Mouse (Mus musculus): ENCODE data around the gene Tceal5. TPM values are rescaled to one million over a fixed set of nuclear protein-coding genes. Genes with fewer than 3 reads are reported as not detected.

Gene Tceal5
- total and polyA plus RNA-seq, 3 experiments: 0.69 to 2.3 TPM; not detected in 1

- DNase-seq: peak; percentile 80
Measured at GRCm38 (mm10) chrX:136172118-136172551, 31.5 kb downstream of the Tceal5 start, which contains the start of gene Tceal8. TSS of gene Tceal8 (minus strand) at chrX:136172342.

DNA sequence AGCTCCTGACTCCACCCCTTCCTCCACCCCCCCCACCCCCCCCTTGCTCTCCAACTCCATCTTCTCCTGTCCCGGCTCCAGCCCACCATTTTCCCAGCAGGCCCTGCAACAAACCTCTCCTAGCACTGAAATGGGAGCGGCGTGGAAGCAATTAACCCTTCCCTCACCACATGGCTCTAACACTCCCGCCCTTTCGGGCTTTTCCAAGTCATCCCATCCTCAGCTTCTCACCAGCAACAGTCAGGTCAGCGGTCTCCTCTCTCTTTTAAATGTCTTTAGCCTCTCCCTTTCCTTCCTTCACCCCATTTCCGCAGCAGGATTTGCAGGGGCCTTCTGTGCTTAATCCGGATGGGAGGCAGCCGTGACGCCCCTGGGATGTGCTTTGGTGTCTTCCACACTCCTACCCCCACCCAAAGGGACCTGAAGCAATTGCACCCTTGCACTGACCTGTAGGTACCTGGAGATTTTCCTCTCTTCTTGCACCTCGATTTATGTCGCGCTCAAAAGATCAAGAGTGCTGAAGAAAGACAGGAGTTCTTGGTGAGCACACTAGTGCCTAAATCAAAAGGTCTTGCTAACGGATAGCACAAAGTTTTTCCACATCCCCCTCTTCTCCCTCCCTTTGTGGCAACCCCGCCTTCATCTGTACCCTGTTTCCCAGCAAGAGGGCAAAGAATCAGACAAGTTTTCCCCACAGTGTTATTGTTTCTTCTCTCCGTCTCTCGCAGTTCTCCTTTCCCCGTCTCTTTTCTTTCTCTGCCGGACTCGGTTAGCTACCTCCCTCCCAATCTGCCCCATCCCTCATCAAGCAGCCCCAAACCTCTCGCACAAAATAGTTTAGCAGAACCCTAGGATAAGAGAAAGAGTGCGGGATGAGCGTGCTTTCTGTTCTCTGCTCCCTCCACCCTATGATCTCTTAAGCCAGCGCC is 32.2 kb downstream of the Tceal5 start:
- DNase-seq: peak; percentile 59

DNA sequence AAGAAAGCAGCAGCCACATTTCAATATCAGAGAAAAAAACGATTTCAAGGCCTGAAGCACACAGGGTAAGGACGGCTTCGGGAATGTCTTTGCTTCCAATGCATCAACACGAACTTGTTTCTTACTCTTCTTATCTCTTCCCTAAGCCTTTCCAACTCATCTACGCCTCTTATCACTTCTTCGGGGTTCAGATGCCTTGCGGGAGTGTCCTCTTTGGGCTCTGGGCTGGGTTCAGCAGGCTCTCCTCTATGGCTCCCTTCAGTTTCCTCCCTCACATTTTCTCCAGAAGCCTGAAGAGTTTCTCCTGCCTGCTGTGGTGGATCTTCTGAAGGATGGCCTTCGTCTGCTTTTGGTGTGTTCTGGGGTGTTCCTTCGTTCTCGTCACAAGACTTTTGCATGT is 33.1 kb downstream of the Tceal5 start:
- peak; percentile 1 for DNase-seq

Small RNA genes lying within 50 kb of the gene (microRNA-seq; reads per million reads assigned to microRNA genes)
- gene Mir6383: 0 reads per million in 2 experiments

Other genes with a start within 250 kb of the Tceal5 start
- gene Arxes2, start 210.1 kb downstream of the Tceal5 start, total RNA-seq (2021): 10 to 100 TPM; 28.6 to 97.9 TPM
- 41.3 and 107 TPM in 2 replicates for gene Arxes2, start 210.1 kb downstream of the Tceal5 start, polyA plus RNA-seq (2012; rRNA removed)
- 10 to 100 TPM in 1 of 2 experiments, 1 to 10 TPM in 1; 8.4 to 22.3 TPM for gene Arxes1, start 170.5 kb downstream of the Tceal5 start, total RNA-seq (2021)
- gene Arxes1, start 170.5 kb downstream of the Tceal5 start, polyA plus RNA-seq (2012; rRNA removed): 13.0 and 31.9 TPM in 2 replicates
- gene Bex2, start 135.6 kb downstream of the Tceal5 start, total RNA-seq (2021): 10 to 100 TPM; 16.0 to 33.7 TPM
- gene Bex2, start 135.6 kb downstream of the Tceal5 start, polyA plus RNA-seq (2012; rRNA removed): 1.4 TPM in 2 replicates
- not detected for gene Nxf3, start 118.6 kb downstream of the Tceal5 start, total RNA-seq (2021)
- not detected in 2 replicates for gene Nxf3, start 118.6 kb downstream of the Tceal5 start, polyA plus RNA-seq (2012; rRNA removed)
- 1 to 10 TPM; 3.3 to 7.9 TPM for gene Bex4, start 64.9 kb downstream of the Tceal5 start, total RNA-seq (2021)
- gene Bex4, start 64.9 kb downstream of the Tceal5 start, polyA plus RNA-seq (2012; rRNA removed): 0.30 TPM in 1 of 2 replicates, not detected in the other
- gene Tceal8, start 31.5 kb downstream of the Tceal5 start, total RNA-seq (2021): 10 to 100 TPM; 37.1 to 56.5 TPM
- 0.87 and 1.2 TPM in 2 replicates for gene Tceal8, start 31.5 kb downstream of the Tceal5 start, polyA plus RNA-seq (2012; rRNA removed)
- not detected for gene Tceal7, start 10.9 kb upstream of the Tceal5 start, total RNA-seq (2021)
- gene Tceal7, start 10.9 kb upstream of the Tceal5 start, polyA plus RNA-seq (2012; rRNA removed): not detected in 2 replicates
- gene Bex1, start 11.6 kb upstream of the Tceal5 start, total RNA-seq (2021): 10 to 100 TPM; 12.9 to 20.5 TPM
- gene Bex1, start 11.6 kb upstream of the Tceal5 start, polyA plus RNA-seq (2012; rRNA removed): 1.5 and 1.9 TPM in 2 replicates
- 100 to 1,000 TPM; 252 to 337 TPM for gene Tceal9, start 41.2 kb upstream of the Tceal5 start, total RNA-seq (2021)
- 4.4 and 7.1 TPM in 2 replicates for gene Tceal9, start 41.2 kb upstream of the Tceal5 start, polyA plus RNA-seq (2012; rRNA removed)
- gene Bex3, start 66.4 kb upstream of the Tceal5 start, total RNA-seq (2021): 100 to 1,000 TPM in 1 of 2 experiments, 10 to 100 TPM in 1; 96.8 to 195 TPM
- 24.3 and 34.2 TPM in 2 replicates for gene Bex3, start 66.4 kb upstream of the Tceal5 start, polyA plus RNA-seq (2012; rRNA removed)

Measured in adrenal gland, adult 2 months (tissue).